In genomic region chr12:52832230-52832629, GRCm38 (mm10) we compare ENCODE assay signal across 7 mouse cellular contexts.
A peak's percentile ranks its signal among the peaks of the same experiment; 100 is the strongest.
DNase-seq lines count a peak whose midpoint lies in the region; TF ChIP-seq lines count a peak whose summit lies in the region.

No protein-coding gene starts in this region.

- H3K9me3 ChIP-seq in E14TG2a.4 (ENCODE audit: low read length), result no peaks in the 10 kb centered on the region

- peak; percentile 78 for TF ChIP-seq CTCF in E14TG2a.4 (conservative IDR thresholded peaks at IDR 0.05; ENCODE audit: low read length)
- TF ChIP-seq CTCF in gastrocnemius, adult 2 months (IDR thresholded peaks at IDR 0.05), result no peak; the same call in none of the 2 replicates

- intact Hi-C loops in gastrocnemius, adult 2 months (cut with DNase I), result loop anchor here (1.0 to 2.0 kb wide), 3 partner anchors 63 to 331 kb away; no protein-coding TSS in a partner anchor

- peaks cover 15% of the 10 kb centered on the region for H3K4me1 ChIP-seq in E14TG2a.4 (replicated peaks; ENCODE audit: low read depth, low read length)

- H3K27me3 ChIP-seq in E14TG2a.4 (ENCODE audit: insufficient read depth, low read length), result no peaks in the 10 kb centered on the region

- H3K36me3 ChIP-seq in E14TG2a.4 (ENCODE audit: insufficient read depth, low read length), result no peaks in the 10 kb centered on the region

- H3K4me3 ChIP-seq in E14TG2a.4 (replicated peaks; ENCODE audit: low read length), result no peak overlapping the region
- peak overlapping the region; percentile 23 for H3K4me3 ChIP-seq in gastrocnemius, adult 2 months

- DNase-seq in T-cell, adult 2 months (ENCODE audit: low spot score), result peak; percentile 55
- peak; percentile 87 for DNase-seq in cerebellum, postnatal 14 days
- peak; percentile 54 for DNase-seq in gastrocnemius, adult 2 months
- DNase-seq in kidney, postnatal 4 days, result peak; percentile 69 to 77
- DNase-seq in lung, postnatal 10 days, result peak; percentile 82
- peak; percentile 77 to 89 for DNase-seq in right cerebral cortex, adult 2 months (ENCODE audit: low spot score in 2 of 2)

- H3K27ac ChIP-seq in gastrocnemius, adult 2 months, result no peak overlapping the region
